Mouse (Mus musculus) heart, embryonic 12.5 days (tissue): ENCODE results near the gene M6pr. TPM values are rescaled to one million over a fixed set of nuclear protein-coding genes. Genes with fewer than 3 reads are reported as not detected.

Experiments
- ATAC-seq: fragments of 200-750 bp; cut with Nextera tagmentation; 2 replicates; pipeline ENCODE4 v1.8.0; 2017; ENCODE audit warnings: moderate TSS enrichment, moderate library complexity; ENCODE audit not compliant: insufficient number of reproducible peaks, low FRiP score
- H3K27ac ChIP-seq: fragments of 300-500 bp; sonication (generic); 2 replicates; pipeline ENCODE4 v1.5.1; 2016; ENCODE audit warnings: mild to moderate bottlenecking, moderate library complexity; ENCODE audit not compliant: poor library complexity, severe bottlenecking
- H3K27me3 ChIP-seq: fragments of 300-500 bp; sonication (generic); replicated peaks from 2 replicates; pipeline ENCODE4 v1.6.1; 2016; ENCODE audit warnings: mild to moderate bottlenecking, moderate library complexity
- H3K36me3 ChIP-seq: fragments of 300-500 bp; sonication (generic); 2 replicates; pipeline ENCODE4 v1.6.1; 2016; ENCODE audit warnings: mild to moderate bottlenecking, moderate library complexity
- H3K4me1 ChIP-seq: fragments of 300-500 bp; sonication (generic); replicated peaks from 2 replicates; pipeline ENCODE4 v1.6.1; 2016; ENCODE audit warnings: mild to moderate bottlenecking
- H3K4me2 ChIP-seq: fragments of 300-500 bp; sonication (generic); 2 replicates; pipeline ENCODE4 v1.6.1; 2016; ENCODE audit warnings: mild to moderate bottlenecking, moderate library complexity
- H3K4me3 ChIP-seq: fragments of 300-500 bp; sonication (generic); 2 replicates; pipeline ENCODE4 v1.5.1; 2016; ENCODE audit warnings: mild to moderate bottlenecking
- H3K9ac ChIP-seq: fragments of 300-500 bp; sonication (generic); 2 replicates; pipeline ENCODE4 v1.6.1; 2016; ENCODE audit warnings: mild to moderate bottlenecking, moderate library complexity
- H3K9me3 ChIP-seq: fragments of 300-500 bp; sonication (generic); replicated peaks from 2 replicates; pipeline ENCODE4 v1.6.1; 2016; ENCODE audit warnings: mild to moderate bottlenecking, moderate library complexity
- WGBS: fragments of 180-500 bp; shearing (Covaris S2); methylation state at CpG from one replicate; pipeline ENCODE4 v1.1.7; 2016; 5-methylcytosine and 5-hydroxymethylcytosine counted together
- polyA plus RNA-seq: library from polyadenylated mRNA; unstranded; fragments of >200 nt; fragmentation: Nextera tagmentation; extraction: Ambion mirVana; gene quantifications from 2 replicates; pipeline ENCODE4 v1.2.1, GENCODE M21; 2016

M6pr gene
- polyA plus RNA-seq, 1 experiment from 2014 or later = 82.0 TPM

DNA sequence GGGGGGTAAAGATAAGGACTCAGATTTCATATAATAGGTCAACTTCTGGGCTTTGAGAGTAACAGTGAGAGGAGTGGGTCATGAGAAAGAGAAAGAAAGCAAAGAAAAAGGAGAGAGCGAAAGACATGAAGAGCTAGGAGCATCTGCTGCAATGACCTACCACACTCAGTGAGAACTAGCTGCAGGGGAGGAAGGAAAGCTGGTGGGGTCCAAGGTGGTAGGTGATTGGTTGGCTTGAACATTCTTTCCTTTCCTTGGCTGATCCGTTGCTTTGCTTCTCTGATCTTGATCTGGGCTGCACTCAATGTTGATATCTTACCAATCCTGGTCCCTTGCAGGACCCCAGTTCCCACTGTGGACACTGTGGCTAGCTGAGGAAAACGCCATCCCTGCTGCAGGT lies 58.5 kb downstream of the M6pr start:
- Histone ChIP-seq H3K9ac (no peak overlapping the region), H3K9me3 (peaks cover 5% of the 10 kb centered on the region), H3K4me2 (no peak overlapping the region), H3K4me1 (no peaks in the 10 kb centered on the region), H3K36me3 (no peaks in the 10 kb centered on the region), H3K27ac (no peak overlapping the region), H3K4me3 (no peak overlapping the region), H3K27me3 (no peaks in the 10 kb centered on the region)
- 40% methylated on average over 3 of the region's 3 CpGs for WGBS
- no peak for ATAC-seq

Other genes starting within 250 kb of the M6pr start
- gene Klrg1, start 25.8 kb upstream of the M6pr start, polyA plus RNA-seq = not detected in 2 replicates
- 13.7 and 14.3 TPM in 2 replicates for gene Phc1, start 31.8 kb downstream of the M6pr start, polyA plus RNA-seq
- 7.3 and 8.7 TPM in 2 replicates for gene Rimklb, start 190.0 kb downstream of the M6pr start, polyA plus RNA-seq
- gene Mfap5, start 197.1 kb downstream of the M6pr start, polyA plus RNA-seq = 9.3 and 9.8 TPM in 2 replicates
- not detected in 2 replicates for gene Aicda, start 245.1 kb downstream of the M6pr start, polyA plus RNA-seq